Mouse (Mus musculus) G1E (cell line): ENCODE measurements around the gene Ppp1r35.

ENCODE experiments used
- CTCF ChIP-seq: IDR thresholded peaks from 2 replicates; pipeline ENCODE4 v1.5.1; 2012; ENCODE audit warnings: low read depth, low read length, inconsistent platforms, mixed read lengths
- GATA1 ChIP-seq: IDR thresholded peaks from 2 replicates; pipeline ENCODE4 v1.6.1; 2012; ENCODE audit warnings: borderline replicate concordance, low read length, inconsistent platforms, mixed read lengths
- POLR2AphosphoS5 ChIP-seq: IDR thresholded peaks from 2 replicates; pipeline ENCODE4 v1.6.1; 2012; ENCODE audit warnings: low read depth, low read length, inconsistent platforms; ENCODE audit not compliant: insufficient replicate concordance
- TAL1 ChIP-seq: conservative IDR thresholded peaks from 2 replicates; pipeline ENCODE4 v1.6.1; 2012; ENCODE audit warnings: low read depth, low read length, inconsistent platforms, mixed read lengths

DNA sequence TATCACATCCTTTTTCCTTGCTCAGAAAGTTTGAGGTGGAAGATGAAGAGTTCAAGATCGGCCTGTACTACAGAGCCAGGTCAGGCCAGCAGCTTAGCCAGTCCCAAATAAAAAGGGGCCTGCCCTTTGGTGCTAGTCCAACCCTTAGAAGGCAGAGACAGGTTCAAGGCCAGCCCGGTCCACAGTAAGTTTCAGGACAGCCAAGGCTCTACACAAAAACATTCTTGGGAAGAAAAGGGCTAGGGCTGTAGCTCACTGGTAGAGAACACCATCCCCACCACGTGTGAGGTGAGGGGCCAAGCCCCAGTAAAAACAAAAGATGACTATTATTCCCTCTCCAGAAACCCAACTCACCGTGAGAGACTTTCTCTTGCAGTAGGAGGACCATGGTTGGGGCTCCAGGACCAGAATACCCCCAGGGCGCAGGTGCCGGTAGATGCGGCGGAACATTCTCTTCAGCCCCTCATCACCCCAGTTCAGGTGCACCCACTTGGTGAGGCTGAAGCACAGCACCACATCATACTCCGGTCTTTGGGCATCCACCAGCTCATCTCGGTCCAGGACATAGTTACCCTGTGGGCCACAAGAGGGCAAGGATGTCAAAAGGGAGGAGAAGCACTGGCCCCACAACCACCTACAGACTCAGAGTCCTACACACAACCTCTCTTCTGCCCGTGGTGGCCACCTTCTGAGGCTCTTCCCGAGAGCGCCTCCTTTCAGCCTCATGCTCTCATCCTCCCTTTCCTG is 4.3 kb downstream of the Ppp1r35 start:
- TF ChIP-seq CTCF, result no peak
- no peak for TF ChIP-seq POLR2AphosphoS5
- no peak for TF ChIP-seq GATA1
- no peak for TF ChIP-seq TAL1
